Mouse (Mus musculus) heart, adult 2 months (tissue): ENCODE measurements around the gene Prr19. TPM values are rescaled to one million over a fixed set of nuclear protein-coding genes. Genes with fewer than 3 reads are reported as not detected.

Source experiments
- DNase-seq, 2 experiments: peaks; one replicate each; pipeline ENCODE4 v3.0.0; 2021
- H3K27ac ChIP-seq: fragments of 200-600 bp; 2 replicates; pipeline ENCODE4 v1.8.1; 2022
- H3K27me3 ChIP-seq: fragments of 200-500 bp; 2 replicates; pipeline ENCODE4 v1.6.1; 2012; ENCODE audit warnings: mild to moderate bottlenecking, low read length, inconsistent platforms, mixed read lengths; ENCODE audit not compliant: control insufficient read depth, insufficient read depth
- H3K36me3 ChIP-seq: fragments of 200-500 bp; 2 replicates; pipeline ENCODE4 v1.6.1; 2012; ENCODE audit warnings: low read length, inconsistent platforms; ENCODE audit not compliant: control insufficient read depth, insufficient read depth
- H3K4me1 ChIP-seq: fragments of 200-500 bp; 2 replicates; pipeline ENCODE4 v1.6.1; 2011; ENCODE audit warnings: low read length; ENCODE audit not compliant: control insufficient read depth, insufficient read depth
- H3K4me3 ChIP-seq: fragments of 200-600 bp; 2 replicates; pipeline ENCODE4 v1.8.1; 2022
- H3K79me2 ChIP-seq: fragments of 200-500 bp; replicated peaks from 2 replicates; pipeline ENCODE4 v1.6.1; 2012; ENCODE audit warnings: mild to moderate bottlenecking, inconsistent platforms, low read length, moderate library complexity, mixed read lengths; ENCODE audit not compliant: control insufficient read depth, insufficient read depth
- H3K9ac ChIP-seq: fragments of 200-500 bp; 2 replicates; pipeline ENCODE4 v1.6.1; 2012; ENCODE audit warnings: low read depth, mild to moderate bottlenecking, control low read depth, inconsistent platforms, low read length, mixed read lengths
- CTCF ChIP-seq: fragments of 200-600 bp; IDR thresholded peaks from 2 replicates; pipeline ENCODE4 v1.8.1; 2022; ENCODE audit warnings: antibody characterized with exemption, mild to moderate bottlenecking, moderate library complexity
- EP300 ChIP-seq: fragments of 200-500 bp; IDR thresholded peaks from 2 replicates; pipeline ENCODE4 v1.6.1; 2011; ENCODE audit warnings: low read depth, low read length, control low read depth; ENCODE audit not compliant: insufficient read depth
- POLR2A ChIP-seq: fragments of 200-500 bp; IDR thresholded peaks from 2 replicates; pipeline ENCODE4 v1.6.1; 2011; ENCODE audit warnings: mild to moderate bottlenecking, low read depth, low read length, control low read depth; ENCODE audit not compliant: insufficient read depth
- WGBS: fragments of 180-500 bp; shearing (Covaris S2); methylation state at CpG from one replicate; pipeline ENCODE4 v1.1.7; 2018; 5-methylcytosine and 5-hydroxymethylcytosine counted together
- intact Hi-C: fragments of 180-260 bp; cut with DNase I; formaldehyde crosslinking; loops from one replicate; pipeline ENCODE4 v1.15.1; 2025
- polyA plus RNA-seq: library from polyadenylated mRNA; depleted of rRNA; stranded (reverse); fragments of >200 nt; gene quantifications from 2 replicates; pipeline ENCODE4 v1.2.3, GENCODE M21; 2012
- total RNA-seq, 2 experiments: library from RNA; stranded (reverse); gene quantifications; 2 replicates each; pipeline ENCODE4 v1.2.3; 2021

Gene Prr19
- total and polyA plus RNA-seq, 3 experiments = not detected

GRCm38 (mm10) chr7:25281734-25282601 lies 19.2 kb upstream of the Prr19 start:
- H3K4me3 ChIP-seq = peak overlapping the region; percentile 87
- peaks cover 25% of the 10 kb centered on the region for H3K4me1 ChIP-seq
- peak; percentile 97 to 98 for DNase-seq
- TF ChIP-seq CTCF (peak; percentile 7; the same call in 1 of the 2 replicates), POLR2A (peak; percentile 93), EP300 (peak; percentile 72; the same call in 1 of the 2 replicates)
- peaks cover 3% of the 10 kb centered on the region; the same call in 1 of the 2 replicates for H3K36me3 ChIP-seq
- peak overlapping the region; percentile 98 for H3K27ac ChIP-seq
- H3K79me2 ChIP-seq = no peaks in the 10 kb centered on the region
- no peaks in the 10 kb centered on the region for H3K27me3 ChIP-seq
- intact Hi-C loops = no loop called here
- peak overlapping the region; percentile 86 for H3K9ac ChIP-seq
- under 1% methylated on average over 77 of the region's 108 CpGs for WGBS

GRCm38 (mm10) chr7:25282731-25283211 lies 18.4 kb upstream of the Prr19 start:
- Histone ChIP-seq H3K4me3 (peak overlapping the region; percentile 87), H3K9ac (peak overlapping the region; percentile 68), H3K27ac (peak overlapping the region; percentile 98), H3K79me2 (no peaks in the 10 kb centered on the region), H3K27me3 (no peaks in the 10 kb centered on the region), H3K4me1 (peaks cover 20% of the 10 kb centered on the region), H3K36me3 (peaks cover 1% of the 10 kb centered on the region; the same call in 1 of the 2 replicates)
- intact Hi-C loops = no loop called here
- 1% methylated on average over 32 of the region's 36 CpGs for WGBS
- DNase-seq = peak in 1 of 2 experiments; percentile 74
- TF ChIP-seq POLR2A (no peak), EP300 (no peak), CTCF (peak; percentile 25; the same call in 1 of the 2 replicates)

- intact Hi-C loops = loop anchor here (1.0 kb wide), 1 partner anchor 33 kb away; no protein-coding TSS in a partner anchor
Observed at GRCm38 (mm10) chr7:25283637-25284036, 17.6 kb upstream of the Prr19 start.

GRCm38 (mm10) chr7:25284171-25284570 lies 17.0 kb upstream of the Prr19 start:
- Histone ChIP-seq H3K79me2 (no peaks in the 10 kb centered on the region), H3K4me1 (peaks cover 20% of the 10 kb centered on the region), H3K36me3 (no peaks in the 10 kb centered on the region), H3K9ac (no peak overlapping the region), H3K27ac (peak overlapping the region; percentile 33; the same call in 1 of the 2 replicates), H3K4me3 (no peak overlapping the region), H3K27me3 (no peaks in the 10 kb centered on the region)
- DNase-seq = peak in 1 of 2 experiments; percentile 16
- TF ChIP-seq CTCF = no peak
- no peak for TF ChIP-seq EP300
- no peak for TF ChIP-seq POLR2A
- intact Hi-C loops = loop anchor here (1.0 kb wide), 1 partner anchor 32 kb away; no protein-coding TSS in a partner anchor
- 50% methylated on average over 2 of the region's 2 CpGs for WGBS

More at GRCm38 (mm10) chr7:25283637-25284036, 17.6 kb upstream of the Prr19 start:
- no peaks in the 10 kb centered on the region for H3K27me3 ChIP-seq
- TF ChIP-seq POLR2A = no peak
- TF ChIP-seq CTCF = no peak
- no peak for TF ChIP-seq EP300
- no peak overlapping the region; the same call in 1 of the 2 replicates for H3K4me3 ChIP-seq
- 10% methylated on average over 5 of the region's 5 CpGs for WGBS
- H3K4me1 ChIP-seq = peaks cover 20% of the 10 kb centered on the region
- H3K27ac ChIP-seq = peak overlapping the region; percentile 33; the same call in 1 of the 2 replicates
- DNase-seq = peak; percentile 51 to 53
- H3K36me3 ChIP-seq = no peaks in the 10 kb centered on the region
- no peak overlapping the region for H3K9ac ChIP-seq
- no peaks in the 10 kb centered on the region for H3K79me2 ChIP-seq

GRCm38 (mm10) chr7:25284766-25285165 lies 16.4 kb upstream of the Prr19 start:
- 58% methylated on average over 5 of the region's 5 CpGs for WGBS
- intact Hi-C loops = loop anchor here (1.0 kb wide), 1 partner anchor 32 kb away; no protein-coding TSS in a partner anchor
- no peaks in the 10 kb centered on the region for H3K36me3 ChIP-seq
- no peak for TF ChIP-seq POLR2A
- no peak for TF ChIP-seq CTCF
- no peak for TF ChIP-seq EP300
- no peak overlapping the region for H3K9ac ChIP-seq
- no peak overlapping the region for H3K27ac ChIP-seq
- no peak for DNase-seq
- H3K4me3 ChIP-seq = no peak overlapping the region
- H3K79me2 ChIP-seq = no peaks in the 10 kb centered on the region
- H3K27me3 ChIP-seq = no peaks in the 10 kb centered on the region
- H3K4me1 ChIP-seq = peaks cover 20% of the 10 kb centered on the region
